Mouse (Mus musculus): ENCODE measurements around the gene Itgb8. TPM values are rescaled to one million over a fixed set of nuclear protein-coding genes. Genes with fewer than 3 reads are reported as not detected.

Itgb8 gene
- total and polyA plus RNA-seq, 2 experiments from 2014 or later: 1.2 to 6.0 TPM

GRCm38 (mm10) chr12:119185441-119185840, 53.2 kb downstream of the Itgb8 start:
- H3K27me3 ChIP-seq (ENCODE audit: control insufficient read depth, insufficient read depth, low read length): no peaks in the 10 kb centered on the region
- no peak overlapping the region for H3K9ac ChIP-seq (replicated peaks; ENCODE audit: low read depth, low read length)
- H3K4me2 ChIP-seq (ENCODE audit: low read depth, low read length): no peak overlapping the region
- H3K4me3 ChIP-seq (ENCODE audit: low read depth, low read length): no peak overlapping the region
- H3K4me1 ChIP-seq (ENCODE audit: control insufficient read depth, insufficient read depth): no peaks in the 10 kb centered on the region
- H3K9me3 ChIP-seq (replicated peaks; ENCODE audit: control insufficient read depth, low read length): no peaks in the 10 kb centered on the region
- 65% methylated on average over 1 of the region's 1 CpGs for WGBS
- ATAC-seq (ENCODE audit: insufficient read depth, low read depth) (no peak), DNase-seq (ENCODE audit: low spot score) (no peak)
- no peak overlapping the region for H3K27ac ChIP-seq (ENCODE audit: low read depth)
- H3K36me3 ChIP-seq (replicated peaks; ENCODE audit: control insufficient read depth, insufficient read depth, low read length): no peaks in the 10 kb centered on the region
- TF ChIP-seq CTCF (IDR thresholded peaks at IDR 0.05; ENCODE audit: low read depth): no peak
- no peak for TF ChIP-seq EP300 (IDR thresholded peaks at IDR 0.05; ENCODE audit: low read depth)

GRCm38 (mm10) chr12:119182215-119182924, 56.2 kb downstream of the Itgb8 start:
- Histone ChIP-seq H3K9me3 (replicated peaks; ENCODE audit: control insufficient read depth, low read length) (no peaks in the 10 kb centered on the region), H3K9ac (replicated peaks; ENCODE audit: low read depth, low read length) (no peak overlapping the region), H3K27me3 (ENCODE audit: control insufficient read depth, insufficient read depth, low read length) (no peaks in the 10 kb centered on the region), H3K4me1 (ENCODE audit: control insufficient read depth, insufficient read depth) (no peaks in the 10 kb centered on the region), H3K4me2 (ENCODE audit: low read depth, low read length) (no peak overlapping the region), H3K4me3 (ENCODE audit: low read depth, low read length) (no peak overlapping the region), H3K36me3 (replicated peaks; ENCODE audit: control insufficient read depth, insufficient read depth, low read length) (no peaks in the 10 kb centered on the region), H3K27ac (ENCODE audit: low read depth) (no peak overlapping the region)
- 71% methylated on average over 2 of the region's 2 CpGs for WGBS
- ATAC-seq (ENCODE audit: insufficient read depth, low read depth): no peak
- TF ChIP-seq EP300 (IDR thresholded peaks at IDR 0.05; ENCODE audit: low read depth): no peak
- TF ChIP-seq CTCF (IDR thresholded peaks at IDR 0.05; ENCODE audit: low read depth): no peak
- no peak for DNase-seq (ENCODE audit: low spot score)

DNA sequence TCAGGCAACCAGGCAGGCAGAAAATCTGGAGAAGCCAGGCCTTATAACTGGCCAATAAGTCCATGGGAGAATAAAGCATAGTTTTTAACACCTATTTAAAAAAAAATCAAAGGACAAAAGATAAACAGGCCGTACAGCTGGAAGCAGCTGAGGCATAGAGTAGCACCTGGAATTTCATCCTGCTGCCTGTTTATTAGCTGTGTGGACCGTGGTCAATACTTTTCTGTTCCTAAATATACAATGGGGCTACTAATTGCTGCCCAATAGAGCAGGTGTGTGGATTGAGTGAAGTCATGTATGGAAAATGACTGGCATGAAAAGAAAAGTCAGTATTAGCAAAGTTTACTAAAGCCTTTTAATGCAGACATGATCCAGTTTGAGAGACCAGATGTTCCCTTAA, 62.6 kb downstream of the Itgb8 start:
- no peak overlapping the region for H3K9ac ChIP-seq (replicated peaks; ENCODE audit: low read depth, low read length)
- ATAC-seq (ENCODE audit: insufficient read depth, low read depth) (no peak), DNase-seq (ENCODE audit: low spot score) (no peak)
- no peaks in the 10 kb centered on the region for H3K36me3 ChIP-seq (replicated peaks; ENCODE audit: control insufficient read depth, insufficient read depth, low read length)
- H3K4me1 ChIP-seq (ENCODE audit: control insufficient read depth, insufficient read depth): no peaks in the 10 kb centered on the region
- WGBS: 74% methylated on average over 2 of the region's 2 CpGs
- TF ChIP-seq CTCF (IDR thresholded peaks at IDR 0.05; ENCODE audit: low read depth) (no peak), EP300 (IDR thresholded peaks at IDR 0.05; ENCODE audit: low read depth) (no peak)
- no peak overlapping the region for H3K4me3 ChIP-seq (ENCODE audit: low read depth, low read length)
- H3K27me3 ChIP-seq (ENCODE audit: control insufficient read depth, insufficient read depth, low read length): no peaks in the 10 kb centered on the region
- H3K4me2 ChIP-seq (ENCODE audit: low read depth, low read length): no peak overlapping the region
- H3K27ac ChIP-seq (ENCODE audit: low read depth): no peak overlapping the region
- no peaks in the 10 kb centered on the region for H3K9me3 ChIP-seq (replicated peaks; ENCODE audit: control insufficient read depth, low read length)

GRCm38 (mm10) chr12:119169828-119170539, 68.6 kb downstream of the Itgb8 start:
- WGBS: 69% methylated on average over 4 of the region's 4 CpGs
- DNase-seq (ENCODE audit: low spot score) (no peak), ATAC-seq (ENCODE audit: insufficient read depth, low read depth) (no peak)
- Histone ChIP-seq H3K27me3 (ENCODE audit: control insufficient read depth, insufficient read depth, low read length) (no peaks in the 10 kb centered on the region), H3K4me3 (ENCODE audit: low read depth, low read length) (no peak overlapping the region), H3K9me3 (replicated peaks; ENCODE audit: control insufficient read depth, low read length) (no peaks in the 10 kb centered on the region), H3K27ac (ENCODE audit: low read depth) (no peak overlapping the region), H3K4me2 (ENCODE audit: low read depth, low read length) (no peak overlapping the region), H3K36me3 (replicated peaks; ENCODE audit: control insufficient read depth, insufficient read depth, low read length) (no peaks in the 10 kb centered on the region), H3K9ac (replicated peaks; ENCODE audit: low read depth, low read length) (no peak overlapping the region), H3K4me1 (ENCODE audit: control insufficient read depth, insufficient read depth) (no peaks in the 10 kb centered on the region)
- TF ChIP-seq CTCF (IDR thresholded peaks at IDR 0.05; ENCODE audit: low read depth) (0 out of 2 replicates have a peak, but pooled peaks have one; percentile 10), EP300 (IDR thresholded peaks at IDR 0.05; ENCODE audit: low read depth) (no peak)

DNA sequence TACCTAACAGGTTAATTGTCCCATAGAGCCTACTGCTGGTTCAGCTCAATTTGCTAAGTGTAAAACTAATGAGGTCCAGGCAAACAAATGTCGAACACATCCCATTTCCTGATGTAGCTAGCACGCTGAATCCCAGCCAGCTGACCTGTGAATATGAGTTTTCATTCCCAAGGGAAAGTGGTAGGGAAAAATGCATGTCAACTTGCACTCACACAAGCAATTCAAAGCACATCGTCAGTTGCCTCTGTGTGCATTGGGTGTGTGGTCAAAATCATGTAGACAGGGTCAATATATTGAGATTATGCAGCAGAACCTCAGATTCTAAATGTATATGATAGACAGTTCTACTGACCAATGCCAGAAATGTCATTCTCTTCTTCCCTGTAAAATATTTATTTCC, 69.5 kb downstream of the Itgb8 start:
- no peaks in the 10 kb centered on the region for H3K4me1 ChIP-seq (ENCODE audit: control insufficient read depth, insufficient read depth)
- WGBS: 56% methylated on average over 3 of the region's 3 CpGs
- ATAC-seq (ENCODE audit: insufficient read depth, low read depth) (no peak), DNase-seq (ENCODE audit: low spot score) (no peak)
- H3K27ac ChIP-seq (ENCODE audit: low read depth): no peak overlapping the region
- H3K9ac ChIP-seq (replicated peaks; ENCODE audit: low read depth, low read length): no peak overlapping the region
- no peaks in the 10 kb centered on the region for H3K27me3 ChIP-seq (ENCODE audit: control insufficient read depth, insufficient read depth, low read length)
- TF ChIP-seq CTCF (IDR thresholded peaks at IDR 0.05; ENCODE audit: low read depth) (no peak), EP300 (IDR thresholded peaks at IDR 0.05; ENCODE audit: low read depth) (no peak)
- no peak overlapping the region for H3K4me3 ChIP-seq (ENCODE audit: low read depth, low read length)
- no peak overlapping the region for H3K4me2 ChIP-seq (ENCODE audit: low read depth, low read length)
- H3K9me3 ChIP-seq (replicated peaks; ENCODE audit: control insufficient read depth, low read length): no peaks in the 10 kb centered on the region
- H3K36me3 ChIP-seq (replicated peaks; ENCODE audit: control insufficient read depth, insufficient read depth, low read length): no peaks in the 10 kb centered on the region

Measured in heart, postnatal 0 days (tissue).